Mouse (Mus musculus): ENCODE results near the gene Csf2ra. TPM values are rescaled to one million over a fixed set of nuclear protein-coding genes. Genes with fewer than 3 reads are reported as not detected.

Gene Csf2ra
- polyA plus RNA-seq, 1 experiment from 2014 or later: 9.0 TPM

- no peak for ATAC-seq (ENCODE audit: low FRiP score, low TSS enrichment)
- no peaks in the 10 kb centered on the region for H3K9me3 ChIP-seq (ENCODE audit: control insufficient read depth, low read length)
- H3K27me3 ChIP-seq (ENCODE audit: control insufficient read depth, insufficient read depth, low read length): no peaks in the 10 kb centered on the region
- H3K27ac ChIP-seq (replicated peaks): no peak overlapping the region
- no peak for TF ChIP-seq EP300 (optimal IDR thresholded peaks at IDR 0.05)
- no peak for TF ChIP-seq CTCF (IDR thresholded peaks at IDR 0.05; ENCODE audit: low read depth)
- no peak overlapping the region for H3K9ac ChIP-seq (ENCODE audit: low read length)
- 60% methylated on average over 5 of the region's 5 CpGs for WGBS
- H3K4me2 ChIP-seq (replicated peaks; ENCODE audit: low read depth): no peak overlapping the region
- DNase-seq (ENCODE audit: low spot score): no peak
- H3K4me3 ChIP-seq (ENCODE audit: low read depth, low read length): no peak overlapping the region
- H3K4me1 ChIP-seq (replicated peaks; ENCODE audit: control insufficient read depth, insufficient read depth): no peaks in the 10 kb centered on the region
- no peaks in the 10 kb centered on the region for H3K36me3 ChIP-seq (ENCODE audit: control insufficient read depth, insufficient read depth, low read length)
Measured at GRCm38 (mm10) chr19:61244721-61245436, 16.6 kb upstream of the Csf2ra start.

- no peaks in the 10 kb centered on the region for H3K27me3 ChIP-seq (ENCODE audit: control insufficient read depth, insufficient read depth, low read length)
- H3K4me3 ChIP-seq (ENCODE audit: low read depth, low read length): no peak overlapping the region
- H3K4me2 ChIP-seq (replicated peaks; ENCODE audit: low read depth): no peak overlapping the region
- H3K36me3 ChIP-seq (ENCODE audit: control insufficient read depth, insufficient read depth, low read length): no peaks in the 10 kb centered on the region
- H3K9me3 ChIP-seq (ENCODE audit: control insufficient read depth, low read length): no peaks in the 10 kb centered on the region
- TF ChIP-seq CTCF (IDR thresholded peaks at IDR 0.05; ENCODE audit: low read depth) (no peak), EP300 (optimal IDR thresholded peaks at IDR 0.05) (no peak)
- H3K9ac ChIP-seq (ENCODE audit: low read length): no peak overlapping the region
- DNase-seq (ENCODE audit: low spot score) (no peak), ATAC-seq (ENCODE audit: low FRiP score, low TSS enrichment) (no peak)
- WGBS: 69% methylated on average over 2 of the region's 2 CpGs
- no peaks in the 10 kb centered on the region for H3K4me1 ChIP-seq (replicated peaks; ENCODE audit: control insufficient read depth, insufficient read depth)
- H3K27ac ChIP-seq (replicated peaks): no peak overlapping the region
Measured at GRCm38 (mm10) chr19:61237967-61238366, 9.7 kb upstream of the Csf2ra start.

GRCm38 (mm10) chr19:61234532-61234931 is 6.3 kb upstream of the Csf2ra start:
- H3K4me3 ChIP-seq (ENCODE audit: low read depth, low read length): no peak overlapping the region
- H3K4me1 ChIP-seq (replicated peaks; ENCODE audit: control insufficient read depth, insufficient read depth): no peaks in the 10 kb centered on the region
- ATAC-seq (ENCODE audit: low FRiP score, low TSS enrichment) (no peak), DNase-seq (ENCODE audit: low spot score) (no peak)
- no peaks in the 10 kb centered on the region for H3K9me3 ChIP-seq (ENCODE audit: control insufficient read depth, low read length)
- H3K4me2 ChIP-seq (replicated peaks; ENCODE audit: low read depth): no peak overlapping the region
- 61% methylated on average over 5 of the region's 5 CpGs for WGBS
- H3K9ac ChIP-seq (ENCODE audit: low read length): no peak overlapping the region
- no peaks in the 10 kb centered on the region for H3K27me3 ChIP-seq (ENCODE audit: control insufficient read depth, insufficient read depth, low read length)
- no peak for TF ChIP-seq CTCF (IDR thresholded peaks at IDR 0.05; ENCODE audit: low read depth)
- TF ChIP-seq EP300 (optimal IDR thresholded peaks at IDR 0.05): no peak
- H3K36me3 ChIP-seq (ENCODE audit: control insufficient read depth, insufficient read depth, low read length): no peaks in the 10 kb centered on the region
- no peak overlapping the region for H3K27ac ChIP-seq (replicated peaks)

GRCm38 (mm10) chr19:61226928-61227854 is 1.0 kb downstream of the Csf2ra start:
- H3K27ac ChIP-seq (replicated peaks): peak overlapping the region; percentile 88
- no peaks in the 10 kb centered on the region for H3K36me3 ChIP-seq (ENCODE audit: control insufficient read depth, insufficient read depth, low read length)
- TF ChIP-seq CTCF (IDR thresholded peaks at IDR 0.05; ENCODE audit: low read depth) (no peak), EP300 (optimal IDR thresholded peaks at IDR 0.05) (no peak)
- H3K9me3 ChIP-seq (ENCODE audit: control insufficient read depth, low read length): no peaks in the 10 kb centered on the region
- no peaks in the 10 kb centered on the region for H3K27me3 ChIP-seq (ENCODE audit: control insufficient read depth, insufficient read depth, low read length)
- DNase-seq (ENCODE audit: low spot score) (peak; percentile 93), ATAC-seq (ENCODE audit: low FRiP score, low TSS enrichment) (peak; percentile 87)
- peak overlapping the region; percentile 58 for H3K9ac ChIP-seq (ENCODE audit: low read length)
- H3K4me3 ChIP-seq (ENCODE audit: low read depth, low read length): peak overlapping the region; percentile 51
- 3% methylated on average over 65 of the region's 71 CpGs for WGBS
- H3K4me2 ChIP-seq (replicated peaks; ENCODE audit: low read depth): peak overlapping the region; percentile 58
- H3K4me1 ChIP-seq (replicated peaks; ENCODE audit: control insufficient read depth, insufficient read depth): no peaks in the 10 kb centered on the region

DNA sequence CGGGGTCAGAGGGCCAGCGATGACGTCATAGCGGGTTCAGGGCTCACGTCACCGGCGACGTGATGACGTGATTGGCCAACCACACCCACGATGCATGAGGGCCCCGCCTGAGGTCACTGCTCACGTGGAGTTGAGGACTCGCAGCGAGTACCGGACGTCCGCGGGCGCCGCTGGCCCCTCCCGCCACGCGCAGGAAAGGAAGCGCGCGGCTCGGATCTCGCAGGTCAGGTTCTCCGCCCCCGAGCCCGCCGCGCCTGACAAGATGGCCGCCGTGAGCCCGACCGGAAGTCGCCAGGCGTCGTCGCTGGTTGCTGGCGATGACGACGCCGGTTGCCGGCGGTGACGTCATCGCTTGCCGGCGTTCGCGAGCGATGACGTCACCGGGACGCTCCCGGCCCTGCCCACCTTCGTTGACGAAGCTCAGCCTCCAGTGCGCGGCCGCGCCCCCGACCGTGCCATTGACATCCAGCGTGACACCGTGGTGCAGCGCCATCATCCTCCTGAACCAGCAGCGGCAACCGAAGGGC is 1.8 kb downstream of the Csf2ra start:
- H3K4me3 ChIP-seq (ENCODE audit: low read depth, low read length): peak overlapping the region; percentile 51
- H3K9me3 ChIP-seq (ENCODE audit: control insufficient read depth, low read length): no peaks in the 10 kb centered on the region
- no peaks in the 10 kb centered on the region for H3K36me3 ChIP-seq (ENCODE audit: control insufficient read depth, insufficient read depth, low read length)
- peak overlapping the region; percentile 58 for H3K9ac ChIP-seq (ENCODE audit: low read length)
- H3K27ac ChIP-seq (replicated peaks): peak overlapping the region; percentile 88
- WGBS: 1% methylated on average over 63 of the region's 71 CpGs
- H3K4me1 ChIP-seq (replicated peaks; ENCODE audit: control insufficient read depth, insufficient read depth): no peaks in the 10 kb centered on the region
- DNase-seq (ENCODE audit: low spot score): peak; percentile 87
- TF ChIP-seq CTCF (IDR thresholded peaks at IDR 0.05; ENCODE audit: low read depth) (peak; percentile 29; the same call in 1 of the 2 replicates), EP300 (optimal IDR thresholded peaks at IDR 0.05) (no peak)
- peak; percentile 73 for ATAC-seq (ENCODE audit: low FRiP score, low TSS enrichment)
- H3K27me3 ChIP-seq (ENCODE audit: control insufficient read depth, insufficient read depth, low read length): no peaks in the 10 kb centered on the region
- peak overlapping the region; percentile 58 for H3K4me2 ChIP-seq (replicated peaks; ENCODE audit: low read depth)
